Mouse (Mus musculus): ENCODE measurements around the gene Magel2. TPM values are rescaled to one million over a fixed set of nuclear protein-coding genes. Genes with fewer than 3 reads are reported as not detected.

Magel2 gene
- polyA plus RNA-seq (2015; fragmentation: Nextera tagmentation; extraction: Ambion mirVana) = 0.09 TPM in 1 of 2 replicates, not detected in the other

DNA sequence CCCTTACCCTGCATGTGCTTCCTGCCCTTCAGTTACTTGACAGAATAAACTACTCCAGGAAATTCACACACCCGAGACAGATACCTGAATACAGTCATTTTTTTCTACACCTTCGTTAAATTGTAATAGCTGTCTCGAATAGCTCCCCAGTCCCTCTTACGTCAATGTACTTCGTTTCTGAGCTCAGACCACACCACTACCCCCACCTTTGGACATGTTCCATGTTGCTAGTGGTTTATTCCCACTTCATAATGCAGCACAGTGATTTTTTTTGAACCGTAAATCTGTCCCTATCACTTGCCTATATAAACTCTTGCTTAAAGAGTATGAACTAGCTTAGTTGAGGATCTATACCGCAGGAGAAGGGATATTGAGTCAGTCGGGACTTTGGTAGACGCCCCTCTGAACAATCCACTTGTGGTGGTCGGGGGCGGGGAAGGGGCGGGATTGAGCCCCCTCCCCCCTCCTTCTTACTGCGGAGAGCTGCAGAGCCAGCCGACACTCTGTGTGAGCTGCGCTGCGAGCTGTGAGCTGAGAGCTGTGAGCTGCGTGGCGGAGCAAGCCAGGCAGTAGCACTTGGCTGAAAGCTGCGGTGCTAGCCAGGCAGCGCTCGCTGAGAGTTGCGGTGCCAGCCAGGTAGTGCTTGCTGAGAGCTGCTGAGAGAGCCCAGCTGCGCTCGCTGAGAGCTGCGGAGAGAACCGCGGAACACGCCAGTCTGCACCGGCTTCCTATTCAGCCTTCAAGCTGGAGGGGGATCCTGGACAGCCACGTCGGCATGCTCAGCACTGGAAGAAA lies at the start of gene Magel2:
TSS of gene Magel2 (plus strand) at position 501 of the 795 bp plus-strand sequence.
- DNase-seq (ENCODE audit: low spot score) = peak; percentile 2
- H3K4me3 ChIP-seq (replicated peaks; ENCODE audit: low read depth, low read length) = peak within 1 kb of the TSS; percentile 30
- peak; percentile 43; the same call in 1 of the 2 replicates for ATAC-seq (replicated peaks; ENCODE audit: low FRiP score, low read depth)
- H3K27me3 ChIP-seq (ENCODE audit: insufficient read depth, low read length) = no peaks in the 10 kb centered on the region
- TF ChIP-seq CTCF (IDR thresholded peaks at IDR 0.05; ENCODE audit: low read depth) = no peak
- H3K4me2 ChIP-seq (ENCODE audit: low read length) = peak within 1 kb of the TSS; percentile 55
- no peak within 1 kb of the TSS for H3K9ac ChIP-seq (ENCODE audit: low read depth, low read length)
- WGBS = 28% methylated on average over 31 of the region's 31 CpGs
- no peak within 1 kb of the TSS for H3K27ac ChIP-seq
- no peaks in the 10 kb centered on the region for H3K4me1 ChIP-seq (replicated peaks; ENCODE audit: insufficient read depth, low read length)
- H3K36me3 ChIP-seq (ENCODE audit: insufficient read depth, low read length) = no peaks in the 10 kb centered on the region
- no peaks in the 10 kb centered on the region for H3K9me3 ChIP-seq (replicated peaks; ENCODE audit: low read length)

DNA sequence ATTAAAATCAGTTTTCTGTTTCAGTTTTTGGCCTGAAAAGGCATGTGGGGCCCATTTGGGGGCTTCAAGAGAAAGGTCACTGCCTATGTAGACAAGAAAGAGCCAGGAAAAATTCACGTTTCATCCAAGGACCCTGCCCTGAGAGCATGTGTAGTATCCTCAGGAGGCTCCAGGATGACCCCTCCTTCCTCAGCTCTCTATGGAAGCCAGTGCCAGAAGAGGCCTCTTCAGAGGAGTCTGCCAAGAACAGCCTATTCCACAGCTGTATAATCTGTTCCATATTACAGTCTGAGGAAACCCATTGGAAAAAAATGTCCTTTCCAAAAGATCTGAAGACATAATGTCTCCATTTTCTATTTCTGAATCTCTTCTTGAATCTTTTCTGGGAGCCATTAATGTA lies 31.4 kb upstream of the Magel2 start:
- WGBS = 15% methylated on average over 1 of the region's 1 CpGs
- H3K27ac ChIP-seq = no peak overlapping the region
- H3K4me3 ChIP-seq (replicated peaks; ENCODE audit: low read depth, low read length) = no peak overlapping the region
- H3K36me3 ChIP-seq (ENCODE audit: insufficient read depth, low read length) = no peaks in the 10 kb centered on the region
- DNase-seq (ENCODE audit: low spot score) = no peak
- no peaks in the 10 kb centered on the region for H3K9me3 ChIP-seq (replicated peaks; ENCODE audit: low read length)
- no peak for TF ChIP-seq CTCF (IDR thresholded peaks at IDR 0.05; ENCODE audit: low read depth)
- H3K4me2 ChIP-seq (ENCODE audit: low read length) = no peak overlapping the region
- no peak for ATAC-seq (replicated peaks; ENCODE audit: low FRiP score, low read depth)
- H3K4me1 ChIP-seq (replicated peaks; ENCODE audit: insufficient read depth, low read length) = no peaks in the 10 kb centered on the region
- H3K27me3 ChIP-seq (ENCODE audit: insufficient read depth, low read length) = no peaks in the 10 kb centered on the region
- no peak overlapping the region for H3K9ac ChIP-seq (ENCODE audit: low read depth, low read length)

DNA sequence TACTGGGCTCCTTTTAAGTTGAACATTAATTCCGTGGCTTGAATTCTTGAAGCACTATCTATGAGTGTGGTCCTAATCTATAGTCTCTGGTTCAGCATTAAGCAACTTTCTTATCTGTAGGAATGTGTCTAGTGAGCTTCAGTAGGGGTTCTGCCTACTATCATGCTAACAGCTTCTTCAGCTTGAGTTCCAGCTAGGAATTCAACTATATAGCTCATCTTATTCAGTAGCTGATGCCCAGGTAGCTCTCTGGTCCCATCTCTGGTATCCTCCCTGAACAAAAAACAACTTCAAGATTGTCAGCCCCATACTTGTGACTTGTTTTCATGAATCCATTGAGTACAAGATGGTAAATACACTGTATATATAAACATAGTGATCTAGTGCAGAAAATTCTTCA lies 30.5 kb upstream of the Magel2 start, which contains the start of gene Ndn:
TSS of gene Ndn (plus strand) at position 301 of the 400 bp plus-strand sequence.
- H3K9ac ChIP-seq (ENCODE audit: low read depth, low read length) = no peak within 1 kb of the TSS
- H3K4me2 ChIP-seq (ENCODE audit: low read length) = no peak within 1 kb of the TSS
- no peak within 1 kb of the TSS for H3K4me3 ChIP-seq (replicated peaks; ENCODE audit: low read depth, low read length)
- H3K27ac ChIP-seq = no peak within 1 kb of the TSS
- no peaks in the 10 kb centered on the region for H3K9me3 ChIP-seq (replicated peaks; ENCODE audit: low read length)
- no peak for DNase-seq (ENCODE audit: low spot score)
- no peaks in the 10 kb centered on the region for H3K36me3 ChIP-seq (ENCODE audit: insufficient read depth, low read length)
- no peaks in the 10 kb centered on the region for H3K4me1 ChIP-seq (replicated peaks; ENCODE audit: insufficient read depth, low read length)
- 71% methylated on average over 1 of the region's 1 CpGs for WGBS
- no peak for ATAC-seq (replicated peaks; ENCODE audit: low FRiP score, low read depth)
- H3K27me3 ChIP-seq (ENCODE audit: insufficient read depth, low read length) = no peaks in the 10 kb centered on the region
- no peak for TF ChIP-seq CTCF (IDR thresholded peaks at IDR 0.05; ENCODE audit: low read depth)

DNA sequence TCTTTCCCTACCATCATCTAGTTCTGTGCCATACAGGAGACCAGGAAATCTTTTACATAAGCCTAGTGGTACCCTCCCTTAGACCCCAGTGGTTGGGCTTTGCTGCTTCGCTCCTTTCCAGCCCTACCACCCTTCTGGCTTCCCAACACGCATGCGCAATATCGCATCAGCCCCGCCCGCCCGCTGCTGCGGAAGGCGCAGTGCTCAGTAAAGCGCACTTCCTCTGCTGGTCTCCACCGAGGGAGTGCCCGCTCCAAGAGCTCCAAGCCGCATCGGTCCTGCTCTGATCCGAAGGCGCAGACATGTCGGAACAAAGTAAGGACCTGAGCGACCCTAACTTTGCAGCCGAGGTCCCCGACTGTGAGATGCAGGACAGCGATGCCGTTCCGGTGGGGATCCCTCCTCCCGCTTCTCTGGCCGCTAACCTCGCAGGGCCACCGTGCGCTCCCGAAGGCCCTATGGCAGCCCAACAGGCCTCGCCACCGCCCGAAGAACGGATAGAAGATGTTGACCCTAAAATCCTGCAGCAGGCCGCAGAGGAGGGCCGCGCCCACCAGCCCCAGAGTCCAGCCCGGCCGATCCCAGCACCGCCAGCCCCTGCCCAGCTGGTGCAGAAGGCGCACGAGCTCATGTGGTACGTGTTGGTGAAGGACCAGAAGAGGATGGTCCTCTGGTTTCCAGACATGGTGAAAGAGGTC lies 28.6 kb upstream of the Magel2 start:
- H3K27ac ChIP-seq = no peak overlapping the region
- no peak for TF ChIP-seq CTCF (IDR thresholded peaks at IDR 0.05; ENCODE audit: low read depth)

DNA sequence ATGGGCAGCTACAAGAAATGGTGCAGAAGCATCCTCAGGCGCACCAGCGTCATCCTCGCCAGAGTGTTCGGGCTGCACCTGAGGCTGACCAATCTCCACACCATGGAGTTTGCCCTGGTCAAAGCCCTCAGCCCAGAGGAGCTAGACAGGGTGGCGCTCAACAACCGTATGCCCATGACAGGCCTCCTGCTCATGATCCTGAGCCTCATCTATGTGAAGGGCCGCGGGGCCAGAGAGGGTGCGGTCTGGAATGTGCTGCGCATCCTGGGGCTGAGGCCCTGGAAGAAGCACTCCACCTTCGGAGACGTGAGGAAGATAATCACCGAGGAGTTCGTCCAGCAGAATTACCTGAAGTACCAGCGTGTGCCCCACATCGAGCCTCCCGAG lies 28.0 kb upstream of the Magel2 start:
- no peaks in the 10 kb centered on the region for H3K4me1 ChIP-seq (replicated peaks; ENCODE audit: insufficient read depth, low read length)
- H3K27me3 ChIP-seq (ENCODE audit: insufficient read depth, low read length) = no peaks in the 10 kb centered on the region
- no peak overlapping the region for H3K27ac ChIP-seq
- H3K4me2 ChIP-seq (ENCODE audit: low read length) = peak overlapping the region; percentile 61
- no peaks in the 10 kb centered on the region for H3K36me3 ChIP-seq (ENCODE audit: insufficient read depth, low read length)
- no peaks in the 10 kb centered on the region for H3K9me3 ChIP-seq (replicated peaks; ENCODE audit: low read length)
- WGBS = 41% methylated on average over 17 of the region's 17 CpGs
- H3K4me3 ChIP-seq (replicated peaks; ENCODE audit: low read depth, low read length) = peak overlapping the region; percentile 39
- peak; percentile 53; the same call in 1 of the 2 replicates for ATAC-seq (replicated peaks; ENCODE audit: low FRiP score, low read depth)
- peak overlapping the region; percentile 56; the same call in 1 of the 2 replicates for H3K9ac ChIP-seq (ENCODE audit: low read depth, low read length)
- TF ChIP-seq CTCF (IDR thresholded peaks at IDR 0.05; ENCODE audit: low read depth) = no peak
- no peak for DNase-seq (ENCODE audit: low spot score)

More for the DNA sequence above, 28.6 kb upstream of the Magel2 start:
- 22% methylated on average over 42 of the region's 42 CpGs for whole genome bisulfite sequencing
- H3K4me1 ChIP-seq (replicated peaks; ENCODE audit: insufficient read depth, low read length) = no peaks in the 10 kb centered on the region
- no peaks in the 10 kb centered on the region for H3K27me3 ChIP-seq (ENCODE audit: insufficient read depth, low read length)
- H3K36me3 ChIP-seq (ENCODE audit: insufficient read depth, low read length) = no peaks in the 10 kb centered on the region
- peak; percentile 95 for ATAC-seq (replicated peaks; ENCODE audit: low FRiP score, low read depth)
- H3K4me2 ChIP-seq (ENCODE audit: low read length) = peak overlapping the region; percentile 61
- peak overlapping the region; percentile 56 for H3K9ac ChIP-seq (ENCODE audit: low read depth, low read length)
- peak; percentile 87 for DNase-seq (ENCODE audit: low spot score)
- H3K4me3 ChIP-seq (replicated peaks; ENCODE audit: low read depth, low read length) = peak overlapping the region; percentile 39
- no peaks in the 10 kb centered on the region for H3K9me3 ChIP-seq (replicated peaks; ENCODE audit: low read length)

DNA sequence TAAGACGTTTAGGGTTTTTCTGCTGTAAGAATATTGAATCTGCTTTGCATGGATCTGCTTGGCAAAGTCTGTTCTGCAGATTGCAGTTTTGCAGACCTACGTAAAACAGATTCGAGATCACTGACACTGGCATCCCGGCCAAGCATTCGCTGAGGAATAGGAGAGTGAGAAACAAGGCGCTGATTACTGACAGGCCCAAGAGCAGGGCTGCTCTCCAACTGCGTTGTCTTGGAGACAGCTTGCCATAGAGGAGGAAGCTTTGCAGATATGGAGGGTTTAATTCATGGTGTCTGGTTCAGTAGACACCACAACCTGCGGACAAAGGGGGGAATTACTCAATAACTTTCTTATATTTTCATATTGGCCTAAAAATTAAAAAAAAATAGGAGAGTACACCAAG lies 25.5 kb upstream of the Magel2 start:
- 58% methylated on average over 8 of the region's 8 CpGs for WGBS
- Histone ChIP-seq H3K27me3 (ENCODE audit: insufficient read depth, low read length) (no peaks in the 10 kb centered on the region), H3K4me1 (replicated peaks; ENCODE audit: insufficient read depth, low read length) (no peaks in the 10 kb centered on the region), H3K4me3 (replicated peaks; ENCODE audit: low read depth, low read length) (no peak overlapping the region), H3K9me3 (replicated peaks; ENCODE audit: low read length) (no peaks in the 10 kb centered on the region), H3K36me3 (ENCODE audit: insufficient read depth, low read length) (no peaks in the 10 kb centered on the region), H3K9ac (ENCODE audit: low read depth, low read length) (no peak overlapping the region), H3K27ac (no peak overlapping the region), H3K4me2 (ENCODE audit: low read length) (no peak overlapping the region)
- DNase-seq (ENCODE audit: low spot score) (no peak), ATAC-seq (replicated peaks; ENCODE audit: low FRiP score, low read depth) (no peak)
- no peak for TF ChIP-seq CTCF (IDR thresholded peaks at IDR 0.05; ENCODE audit: low read depth)

All from kidney, postnatal 0 days (tissue).